9 mouse cellular contexts compared by ENCODE assay signal in the genomic region with DNA sequence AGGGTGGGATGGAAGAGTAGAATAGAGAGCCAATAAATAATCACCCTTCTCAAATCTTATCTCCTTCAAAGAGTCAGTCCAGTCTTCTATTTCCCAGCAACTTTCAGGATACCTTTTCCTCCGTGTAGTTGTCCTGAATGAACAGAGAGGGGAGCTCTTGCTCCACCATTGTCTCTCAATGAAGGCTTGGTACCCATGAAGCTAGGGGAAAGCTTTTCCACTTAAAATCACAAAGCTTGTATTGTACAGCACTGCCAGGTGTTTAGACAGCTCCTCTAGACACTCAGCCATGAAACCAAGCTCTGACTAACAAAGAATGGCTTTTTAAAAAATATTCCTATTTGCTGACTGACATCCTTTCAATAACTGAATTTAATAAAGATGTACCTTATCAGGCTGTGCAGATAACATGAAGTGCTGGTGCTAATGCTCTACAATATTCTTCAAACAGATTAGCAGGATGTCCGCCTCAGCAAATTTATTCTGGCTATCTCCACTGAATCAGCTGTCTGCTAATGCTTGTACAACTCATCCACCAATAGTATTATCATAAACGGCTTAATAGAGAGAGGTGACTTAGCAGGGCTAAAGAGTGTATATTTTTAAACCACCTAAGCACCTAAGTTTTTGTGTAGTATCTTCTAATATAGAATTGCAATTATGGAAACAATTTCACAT.
DNase-seq lines count a peak whose midpoint lies in the region; ATAC-seq and TF ChIP-seq lines count a peak whose summit lies in the region.
"Had no signal": no experiment of that assay in that cellular context is flagged by ENCODE, and none has a peak within 500 bp of the region (broad histone marks: within the 10 kb centered on the region; RNA-seq: fewer than 3 reads in every experiment).

No protein-coding gene starts in this region.

- no peak for TF ChIP-seq EP300 in heart, adult 2 months (IDR thresholded peaks at IDR 0.05; ENCODE audit: insufficient read depth, low read depth, low read length)

- no peak overlapping the region for H3K9ac ChIP-seq in heart, adult 2 months (ENCODE audit: low read depth, low read length)
- H3K9ac ChIP-seq in forebrain, embryonic 12.5 days, result no peak overlapping the region
- H3K9ac ChIP-seq: heart, embryonic 13.5 days had no signal

- peak; percentile 52 for TF ChIP-seq CTCF in heart, adult 2 months (IDR thresholded peaks at IDR 0.05)

- H3K4me1 ChIP-seq in heart, adult 2 months (ENCODE audit: control insufficient read depth, insufficient read depth, low read length), result no peaks in the 10 kb centered on the region
- H3K4me1 ChIP-seq in heart, embryonic 10.5 days, result no peaks in the 10 kb centered on the region
- peaks cover 12% of the 10 kb centered on the region for H3K4me1 ChIP-seq in forebrain, embryonic 12.5 days
- H3K4me1 ChIP-seq: heart, embryonic 13.5 days had no signal

- no peak for TF ChIP-seq POLR2A in heart, adult 2 months (IDR thresholded peaks at IDR 0.05; ENCODE audit: insufficient read depth, low read depth, low read length)

- H3K4me2 ChIP-seq in forebrain, embryonic 12.5 days, result no peak overlapping the region
- H3K4me2 ChIP-seq: heart, embryonic 13.5 days had no signal

- H3K9me3 ChIP-seq in heart, embryonic 10.5 days, result no peaks in the 10 kb centered on the region
- H3K9me3 ChIP-seq in forebrain, embryonic 12.5 days, result no peaks in the 10 kb centered on the region
- H3K9me3 ChIP-seq: heart, embryonic 13.5 days had no signal

- DNase-seq in heart, adult 2 months, result no peak
- no peak for DNase-seq in heart, embryonic 10.5 days (ENCODE audit: low spot score)
- peak; percentile 52 for DNase-seq in ES-CJ7 (ENCODE audit: low read depth, low spot score)
- no peak for DNase-seq in urinary bladder, adult 2 months (ENCODE audit: low spot score)
- DNase-seq in gastrocnemius, adult 8-10 months (ENCODE audit: low spot score in 2 of 2), result no peak
- no peak for DNase-seq in heart, adult 9 months (ENCODE audit: low spot score in 2 of 2)

- whole genome bisulfite sequencing in heart, adult 2 months, result 39% methylated on average over 3 of the region's 3 CpGs
- WGBS in heart, embryonic 10.5 days, result 41% methylated on average over 3 of the region's 3 CpGs
- WGBS in forebrain, embryonic 12.5 days, result 32% methylated on average over 3 of the region's 3 CpGs

- H3K79me2 ChIP-seq in heart, adult 2 months (replicated peaks; ENCODE audit: control insufficient read depth, insufficient read depth, low read length), result no peaks in the 10 kb centered on the region

- peak; percentile 90 for ATAC-seq in forebrain, embryonic 12.5 days (ENCODE audit: low FRiP score)
- 0 out of 2 replicates have a peak, but pooled peaks have one; percentile 31 for ATAC-seq in megakaryocyte progenitor cell, adult 5-6 weeks (replicated peaks; ENCODE audit: poor library complexity)

- no peak overlapping the region for H3K4me3 ChIP-seq in heart, adult 2 months
- no peak overlapping the region for H3K4me3 ChIP-seq in heart, embryonic 10.5 days
- H3K4me3 ChIP-seq in forebrain, embryonic 12.5 days (replicated peaks), result no peak overlapping the region
- H3K4me3 ChIP-seq: heart, embryonic 13.5 days had no signal

- intact Hi-C loops in heart, adult 2 months (cut with DNase I), result no loop called here

- no peaks in the 10 kb centered on the region for H3K27me3 ChIP-seq in heart, adult 2 months (ENCODE audit: control insufficient read depth, insufficient read depth, low read length)
- no peaks in the 10 kb centered on the region for H3K27me3 ChIP-seq in heart, embryonic 10.5 days (ENCODE audit: insufficient read depth, poor library complexity, severe bottlenecking)
- H3K27me3 ChIP-seq in forebrain, embryonic 12.5 days, result peaks cover 13% of the 10 kb centered on the region; the same call in 1 of the 2 replicates
- H3K27me3 ChIP-seq: heart, embryonic 13.5 days had no signal

- no peak overlapping the region for H3K27ac ChIP-seq in heart, adult 2 months
- no peak overlapping the region for H3K27ac ChIP-seq in heart, embryonic 10.5 days
- no peak overlapping the region for H3K27ac ChIP-seq in forebrain, embryonic 12.5 days
- H3K27ac ChIP-seq: heart, embryonic 13.5 days had no signal

- H3K36me3 ChIP-seq in heart, adult 2 months (ENCODE audit: control insufficient read depth, insufficient read depth, low read length), result no peaks in the 10 kb centered on the region
- no peaks in the 10 kb centered on the region for H3K36me3 ChIP-seq in heart, embryonic 10.5 days
- no peaks in the 10 kb centered on the region for H3K36me3 ChIP-seq in forebrain, embryonic 12.5 days (replicated peaks)
- H3K36me3 ChIP-seq: heart, embryonic 13.5 days had no signal
